Mouse (Mus musculus): ENCODE results near the gene Kazn.

Kazn gene

GRCm38 (mm10) chr4:142055600-142055999 lies 183.6 kb downstream of the Kazn start:
- DNase-seq (ENCODE audit: low spot score), result no peak

- no peak for DNase-seq (ENCODE audit: low spot score)
Measured at GRCm38 (mm10) chr4:142054580-142054979, 184.6 kb downstream of the Kazn start.

- no peak for DNase-seq (ENCODE audit: low spot score)
Measured at GRCm38 (mm10) chr4:142053661-142054448, 185.3 kb downstream of the Kazn start.

GRCm38 (mm10) chr4:142053261-142053660 lies 185.9 kb downstream of the Kazn start:
- DNase-seq (ENCODE audit: low spot score), result no peak

- no peak for DNase-seq (ENCODE audit: low spot score)
Measured at GRCm38 (mm10) chr4:142052391-142053132, 186.6 kb downstream of the Kazn start.

All from retina, embryonic 14.5 days (tissue).